Mouse (Mus musculus): ENCODE results near the gene Prrt4. TPM values are rescaled to one million over a fixed set of nuclear protein-coding genes. Genes with fewer than 3 reads are reported as not detected.

Prrt4 gene
- 0.24 and 0.59 TPM in 2 replicates for polyA plus RNA-seq (2012; ENCODE audit: low replicate concordance)

GRCm38 (mm10) chr6:29178888-29179658, at the start of gene Prrt4:
TSS of gene Prrt4 (minus strand) at chr6:29179584.

GRCm38 (mm10) chr6:29215881-29216501, 36.6 kb upstream of the Prrt4 start, which contains the start of gene Impdh1:
TSS of gene Impdh1 (minus strand) at chr6:29216364.

GRCm38 (mm10) chr6:29164314-29165244, 14.8 kb downstream of the Prrt4 start, which contains the start of gene Rbm28:
TSS of gene Rbm28 (minus strand) at chr6:29165006.

Other genes starting within 250 kb of the Prrt4 start
- not detected in 2 replicates for gene Lep, start 119.4 kb downstream of the Prrt4 start, polyA plus RNA-seq (2012; ENCODE audit: low replicate concordance)
- gene Rbm28, start 14.6 kb downstream of the Prrt4 start, polyA plus RNA-seq (2012; ENCODE audit: low replicate concordance) = 11.4 and 14.8 TPM in 2 replicates
- gene Impdh1, start 36.8 kb upstream of the Prrt4 start, polyA plus RNA-seq (2012; ENCODE audit: low replicate concordance) = 121 and 262 TPM in 2 replicates
- gene Hilpda, start 92.9 kb upstream of the Prrt4 start, polyA plus RNA-seq (2012; ENCODE audit: low replicate concordance) = 22.1 and 32.0 TPM in 2 replicates
- 0.24 TPM in 1 of 2 replicates, not detected in the other for gene Fam71f2, start 100.0 kb upstream of the Prrt4 start, polyA plus RNA-seq (2012; ENCODE audit: low replicate concordance)
- not detected in 2 replicates for gene Fam71f1, start 139.6 kb upstream of the Prrt4 start, polyA plus RNA-seq (2012; ENCODE audit: low replicate concordance)
- gene Calu, start 168.5 kb upstream of the Prrt4 start, polyA plus RNA-seq (2012; ENCODE audit: low replicate concordance) = 4.2 and 22.3 TPM in 2 replicates
- not detected in 2 replicates for gene Opn1sw, start 208.9 kb upstream of the Prrt4 start, polyA plus RNA-seq (2012; ENCODE audit: low replicate concordance)
- gene Ccdc136, start 216.7 kb upstream of the Prrt4 start, polyA plus RNA-seq (2012; ENCODE audit: low replicate concordance) = 0.17 and 0.56 TPM in 2 replicates